In genomic region chr2:110068916-110069315, GRCm38 (mm10) we compare ENCODE assay signal across 17 mouse cellular contexts.
"Had no signal": no experiment of that assay in that cellular context is flagged by ENCODE, and none has a peak within 500 bp of the region (broad histone marks: within the 10 kb centered on the region; RNA-seq: fewer than 3 reads in every experiment).

No protein-coding gene starts in this region.

- ATAC-seq: liver, postnatal 0 days; lung, postnatal 0 days; midbrain, embryonic 13.5 days; midbrain, embryonic 15.5 days had no signal

- H3K4me2 ChIP-seq: lung, embryonic 15.5 days; midbrain, embryonic 13.5 days; midbrain, embryonic 15.5 days; neural tube, embryonic 13.5 days; stomach, embryonic 15.5 days had no signal

- H3K9me3 ChIP-seq: lung, embryonic 15.5 days; midbrain, embryonic 13.5 days; midbrain, embryonic 15.5 days; neural tube, embryonic 13.5 days; stomach, embryonic 15.5 days had no signal

- H3K36me3 ChIP-seq: lung, embryonic 15.5 days; midbrain, embryonic 13.5 days; midbrain, embryonic 15.5 days; neural tube, embryonic 13.5 days; stomach, embryonic 15.5 days had no signal

- H3K27ac ChIP-seq: lung, embryonic 15.5 days; macrophage; midbrain, embryonic 13.5 days; midbrain, embryonic 15.5 days; neural tube, embryonic 13.5 days; stomach, embryonic 15.5 days; stomach, postnatal 0 days had no signal

- H3K4me1 ChIP-seq: lung, embryonic 15.5 days; megakaryocyte, embryonic 14.5 days; midbrain, embryonic 13.5 days; midbrain, embryonic 15.5 days; stomach, embryonic 15.5 days had no signal

- DNase-seq: liver, postnatal 0 days; lung, adult 2 months; lung, postnatal 14 days; lung, postnatal 36 days; right cerebral cortex, postnatal 14 days; thymus, adult 2 months; thymus, postnatal 25 days; thymus, postnatal 4 days had no signal

- H3K4me3 ChIP-seq: lung, embryonic 15.5 days; megakaryocyte, embryonic 14.5 days; midbrain, embryonic 13.5 days; midbrain, embryonic 15.5 days; neural tube, embryonic 13.5 days; stomach, embryonic 15.5 days had no signal

- H3K27me3 ChIP-seq: lung, embryonic 15.5 days; megakaryocyte, embryonic 14.5 days; midbrain, embryonic 13.5 days; midbrain, embryonic 15.5 days; neural tube, embryonic 13.5 days; stomach, embryonic 15.5 days had no signal

- H3K9ac ChIP-seq: liver, postnatal 0 days; lung, embryonic 15.5 days; midbrain, embryonic 13.5 days; midbrain, embryonic 15.5 days; neural tube, embryonic 13.5 days; stomach, embryonic 15.5 days had no signal
